Mouse (Mus musculus): ENCODE data around the gene Shc2. TPM values are rescaled to one million over a fixed set of nuclear protein-coding genes. Genes with fewer than 3 reads are reported as not detected.

The Shc2 gene
- total RNA-seq, 1 experiment: 4.3 TPM

- Histone ChIP-seq H3K9ac (ENCODE audit: insufficient read depth, low read depth, low read length, poor library complexity, severe bottlenecking) (no peak overlapping the region), H3K27ac (ENCODE audit: insufficient read depth, low read depth, low read length, poor library complexity, severe bottlenecking) (no peak overlapping the region), H3K36me3 (ENCODE audit: control insufficient read depth, insufficient read depth, low read length, poor library complexity, severe bottlenecking) (no peaks in the 10 kb centered on the region), H3K4me3 (ENCODE audit: insufficient read depth in 1 of 2, low read depth in 1 of 2, low read length in 2 of 2, poor library complexity in 1 of 2, severe bottlenecking in 1 of 2) (no peak overlapping the region), H3K9me3 (ENCODE audit: control insufficient read depth, insufficient read depth, low read depth, low read length) (no peaks in the 10 kb centered on the region), H3K4me1 (ENCODE audit: control insufficient read depth in 2 of 2, insufficient read depth in 2 of 2, low read length in 2 of 2, poor library complexity in 1 of 2) (peaks cover 7 to 24% of the 10 kb centered on the region in 2 experiments; a peak in 3 of 4 replicates)
- DNase-seq (ENCODE audit: low read depth, low spot score): peak; percentile 50
- in situ Hi-C loops (cut with MboI; ENCODE audit: low sequenced_read_pairs in 2 of 2, unreplicated experiment in 2 of 2): no loop called here
- TF ChIP-seq ZNF384 (IDR thresholded peaks at IDR 0.05; ENCODE audit: low read depth, low read length) (no peak), CHD2 (IDR thresholded peaks at IDR 0.05; ENCODE audit: low read depth, low read length) (no peak), MAFK (IDR thresholded peaks at IDR 0.05; ENCODE audit: insufficient read depth, low read depth, low read length) (no peak), HCFC1 (IDR thresholded peaks at IDR 0.05; ENCODE audit: borderline replicate concordance, insufficient read depth, low read length) (no peak), ZC3H11A (IDR thresholded peaks at IDR 0.05; ENCODE audit: borderline replicate concordance, low read depth, low read length) (no peak)
Measured at GRCm38 (mm10) chr10:79615860-79616259, 21.9 kb downstream of the Shc2 start.

GRCm38 (mm10) chr10:79614305-79614643 is 23.4 kb downstream of the Shc2 start:
- Histone ChIP-seq H3K36me3 (ENCODE audit: control insufficient read depth, insufficient read depth, low read length, poor library complexity, severe bottlenecking) (no peaks in the 10 kb centered on the region), H3K9ac (ENCODE audit: insufficient read depth, low read depth, low read length, poor library complexity, severe bottlenecking) (no peak overlapping the region), H3K4me1 (ENCODE audit: control insufficient read depth in 2 of 2, insufficient read depth in 2 of 2, low read length in 2 of 2, poor library complexity in 1 of 2) (peaks cover 7 to 22% of the 10 kb centered on the region in 2 experiments; a peak in 3 of 4 replicates), H3K9me3 (ENCODE audit: control insufficient read depth, insufficient read depth, low read depth, low read length) (no peaks in the 10 kb centered on the region), H3K27ac (ENCODE audit: insufficient read depth, low read depth, low read length, poor library complexity, severe bottlenecking) (no peak overlapping the region), H3K4me3 (ENCODE audit: insufficient read depth in 1 of 2, low read depth in 1 of 2, low read length in 2 of 2, poor library complexity in 1 of 2, severe bottlenecking in 1 of 2) (no peak overlapping the region)
- DNase-seq (ENCODE audit: low read depth, low spot score): no peak
- in situ Hi-C loops (cut with MboI; ENCODE audit: low sequenced_read_pairs in 2 of 2, unreplicated experiment in 2 of 2): no loop called here
- TF ChIP-seq MAFK (IDR thresholded peaks at IDR 0.05; ENCODE audit: insufficient read depth, low read depth, low read length): no peak
- no peak for TF ChIP-seq ZNF384 (IDR thresholded peaks at IDR 0.05; ENCODE audit: low read depth, low read length)
- no peak for TF ChIP-seq CHD2 (IDR thresholded peaks at IDR 0.05; ENCODE audit: low read depth, low read length)
- TF ChIP-seq HCFC1 (IDR thresholded peaks at IDR 0.05; ENCODE audit: borderline replicate concordance, insufficient read depth, low read length): no peak
- TF ChIP-seq ZC3H11A (IDR thresholded peaks at IDR 0.05; ENCODE audit: borderline replicate concordance, low read depth, low read length): no peak

- no peak within 1 kb of the TSS for H3K27ac ChIP-seq (ENCODE audit: insufficient read depth, low read depth, low read length, poor library complexity, severe bottlenecking)
- DNase-seq (ENCODE audit: low read depth, low spot score): peak; percentile 97
- in situ Hi-C loops (cut with MboI; ENCODE audit: low sequenced_read_pairs in 2 of 2, unreplicated experiment in 2 of 2): no loop called here
- H3K9ac ChIP-seq (ENCODE audit: insufficient read depth, low read depth, low read length, poor library complexity, severe bottlenecking): peak within 1 kb of the TSS; percentile 69
- H3K36me3 ChIP-seq (ENCODE audit: control insufficient read depth, insufficient read depth, low read length, poor library complexity, severe bottlenecking): no peaks in the 10 kb centered on the region
- H3K4me1 ChIP-seq (ENCODE audit: control insufficient read depth in 2 of 2, insufficient read depth in 2 of 2, low read length in 2 of 2, poor library complexity in 1 of 2): peaks cover 7 to 22% of the 10 kb centered on the region in 2 experiments; a peak in 3 of 4 replicates
- H3K9me3 ChIP-seq (ENCODE audit: control insufficient read depth, insufficient read depth, low read depth, low read length): no peaks in the 10 kb centered on the region
- TF ChIP-seq HCFC1 (IDR thresholded peaks at IDR 0.05; ENCODE audit: borderline replicate concordance, insufficient read depth, low read length) (peak; percentile 47; the same call in 1 of the 2 replicates), ZNF384 (IDR thresholded peaks at IDR 0.05; ENCODE audit: low read depth, low read length) (no peak)
- H3K4me3 ChIP-seq (ENCODE audit: insufficient read depth in 1 of 2, low read depth in 1 of 2, low read length in 2 of 2, poor library complexity in 1 of 2, severe bottlenecking in 1 of 2): peak within 1 kb of the TSS; percentile 74 to 81
Measured at GRCm38 (mm10) chr10:79613578-79614304, 24.0 kb downstream of the Shc2 start, which contains the start of gene C2cd4c. Gene C2cd4c (minus strand): TSS chr10:79614025.

- Histone ChIP-seq H3K4me3 (ENCODE audit: insufficient read depth in 1 of 2, low read depth in 1 of 2, low read length in 2 of 2, poor library complexity in 1 of 2, severe bottlenecking in 1 of 2) (peak overlapping the region; percentile 41 to 74; a peak in 2 of 4 replicates), H3K27ac (ENCODE audit: insufficient read depth, low read depth, low read length, poor library complexity, severe bottlenecking) (no peak overlapping the region), H3K9me3 (ENCODE audit: control insufficient read depth, insufficient read depth, low read depth, low read length) (no peaks in the 10 kb centered on the region), H3K4me1 (ENCODE audit: control insufficient read depth in 2 of 2, insufficient read depth in 2 of 2, low read length in 2 of 2, poor library complexity in 1 of 2) (peaks cover 7 to 25% of the 10 kb centered on the region in 2 experiments; a peak in 3 of 4 replicates), H3K9ac (ENCODE audit: insufficient read depth, low read depth, low read length, poor library complexity, severe bottlenecking) (no peak overlapping the region), H3K36me3 (ENCODE audit: control insufficient read depth, insufficient read depth, low read length, poor library complexity, severe bottlenecking) (no peaks in the 10 kb centered on the region)
- in situ Hi-C loops (cut with MboI; ENCODE audit: low sequenced_read_pairs in 2 of 2, unreplicated experiment in 2 of 2): no loop called here
- DNase-seq (ENCODE audit: low read depth, low spot score): no peak
- TF ChIP-seq HCFC1 (IDR thresholded peaks at IDR 0.05; ENCODE audit: borderline replicate concordance, insufficient read depth, low read length): no peak
- no peak for TF ChIP-seq ZNF384 (IDR thresholded peaks at IDR 0.05; ENCODE audit: low read depth, low read length)
- TF ChIP-seq ZC3H11A (IDR thresholded peaks at IDR 0.05; ENCODE audit: borderline replicate concordance, low read depth, low read length): no peak
- no peak for TF ChIP-seq CHD2 (IDR thresholded peaks at IDR 0.05; ENCODE audit: low read depth, low read length)
- TF ChIP-seq MAFK (IDR thresholded peaks at IDR 0.05; ENCODE audit: insufficient read depth, low read depth, low read length): no peak
Measured at GRCm38 (mm10) chr10:79612192-79613135, 25.3 kb downstream of the Shc2 start.

Measured in ES-E14 (cell line).